Mouse (Mus musculus): Measurements from ENCODE around the gene Slfn14. TPM values are rescaled to one million over a fixed set of nuclear protein-coding genes. Genes with fewer than 3 reads are reported as not detected.
"Not testable (repeated sequence)": the region's sequence is repeated elsewhere in the genome, so short reads cannot be mapped to it uniquely, and the experiment has no call there.

Gene Slfn14
- polyA plus RNA-seq (2016; fragmentation: Nextera tagmentation; extraction: Ambion mirVana) = 0.15 and 0.19 TPM in 2 replicates

DNA sequence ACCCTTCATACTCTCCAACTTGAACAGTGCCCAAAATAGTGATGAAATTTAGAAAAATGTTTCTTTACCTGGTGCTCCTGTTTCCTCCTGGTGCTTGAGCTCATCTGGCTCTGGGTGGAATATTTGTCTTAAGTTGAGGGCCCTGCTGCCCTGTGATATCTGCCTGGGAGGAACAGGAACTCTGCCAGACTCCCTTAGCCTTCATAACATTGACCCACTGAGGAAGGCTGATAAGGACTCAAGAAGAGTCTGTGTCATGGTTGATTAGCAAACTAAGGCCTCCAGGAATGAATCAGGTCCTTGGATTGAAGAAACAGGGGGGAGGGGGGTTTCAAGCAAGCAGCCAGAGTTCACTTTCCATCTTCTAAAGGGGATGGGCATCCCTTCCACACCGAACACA lies at the start of gene Slfn14:
Slfn14 (minus strand) TSS at position 161 of the 400 bp plus-strand sequence.
- 86% methylated on average over 1 of the region's 1 CpGs for WGBS
- no peaks in the 10 kb centered on the region for H3K27me3 ChIP-seq (ENCODE audit: poor library complexity, severe bottlenecking)
- H3K4me1 ChIP-seq = peaks cover 7% of the 10 kb centered on the region
- no peaks in the 10 kb centered on the region for H3K36me3 ChIP-seq (replicated peaks)
- H3K9me3 ChIP-seq = no peaks in the 10 kb centered on the region
- DNase-seq (ENCODE audit: extremely low spot score, low spot score) = no peak
- H3K27ac ChIP-seq = no peak within 1 kb of the TSS
- no peak within 1 kb of the TSS for H3K4me3 ChIP-seq

DNA sequence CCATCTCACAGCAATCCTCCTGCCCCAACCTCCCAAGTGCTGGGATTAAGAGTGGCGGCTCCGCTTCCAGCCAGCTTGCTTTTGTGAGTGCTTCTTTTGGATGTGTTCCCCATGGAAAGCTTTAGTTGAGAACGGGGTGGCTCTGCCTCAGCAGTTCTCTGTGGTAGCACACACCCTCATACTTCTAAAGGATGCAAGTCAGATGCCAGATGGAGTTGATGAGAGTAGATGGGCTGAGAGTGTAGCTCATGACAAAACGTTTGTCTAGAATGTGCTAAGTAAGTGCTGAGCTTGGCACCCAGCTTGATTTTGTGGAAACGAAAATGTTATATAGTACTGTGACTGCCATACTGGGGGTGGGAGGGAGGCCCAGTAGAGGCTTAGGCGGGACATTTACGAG lies 49.3 kb upstream of the Slfn14 start:
- Histone ChIP-seq H3K4me1 (peaks cover 3% of the 10 kb centered on the region), H3K9me3 (no peaks in the 10 kb centered on the region), H3K27me3 (ENCODE audit: poor library complexity, severe bottlenecking) (no peaks in the 10 kb centered on the region), H3K36me3 (replicated peaks) (peaks cover 81% of the 10 kb centered on the region), H3K4me3 (no peak overlapping the region), H3K27ac (no peak overlapping the region)
- DNase-seq (ENCODE audit: extremely low spot score, low spot score) = no peak
- 92% methylated on average over 7 of the region's 7 CpGs for WGBS

DNA sequence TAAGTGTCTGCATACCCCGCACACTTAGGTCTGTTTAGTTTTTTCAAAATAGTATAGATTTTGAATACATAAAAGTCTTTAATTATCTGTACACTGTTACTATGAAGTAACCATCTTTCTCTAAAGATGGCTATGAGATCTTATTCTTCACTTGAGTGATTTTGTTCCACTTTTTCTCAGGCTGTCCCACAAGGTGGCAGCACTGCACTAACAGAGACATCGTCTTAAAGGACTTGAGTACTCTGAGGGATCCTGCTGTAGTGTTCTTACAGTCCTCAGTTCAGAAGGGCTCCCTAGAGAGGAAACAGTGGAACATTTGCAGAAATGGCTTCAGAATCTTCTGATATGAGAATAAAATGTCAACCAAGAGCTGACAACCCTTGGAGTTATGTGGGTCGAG lies 40.9 kb upstream of the Slfn14 start:
- Histone ChIP-seq H3K27me3 (ENCODE audit: poor library complexity, severe bottlenecking) (no peaks in the 10 kb centered on the region), H3K4me3 (no peak overlapping the region), H3K27ac (no peak overlapping the region), H3K4me1 (no peaks in the 10 kb centered on the region), H3K36me3 (replicated peaks) (peaks cover 74% of the 10 kb centered on the region), H3K9me3 (no peaks in the 10 kb centered on the region)
- WGBS = 61% methylated on average over 3 of the region's 3 CpGs
- DNase-seq (ENCODE audit: extremely low spot score, low spot score) = peak; percentile 17

DNA sequence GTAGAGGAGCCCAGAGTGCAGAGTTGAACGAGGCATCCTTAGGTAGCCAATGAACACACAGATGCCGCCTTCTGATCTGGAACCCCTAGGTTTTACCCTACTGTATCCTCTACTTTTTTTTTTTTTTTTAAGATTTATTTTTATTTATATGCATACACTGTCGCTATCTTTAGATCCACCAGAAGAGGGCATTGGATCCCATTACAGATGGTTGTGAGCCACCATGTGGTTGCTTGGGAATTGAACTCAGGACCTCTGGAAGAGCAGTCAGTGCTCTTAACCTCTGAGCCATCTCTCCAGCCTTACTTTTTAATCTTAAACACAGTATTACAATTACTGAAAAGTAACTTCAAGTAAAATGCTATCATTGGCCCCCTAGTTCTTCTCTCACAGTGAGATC lies 40.2 kb upstream of the Slfn14 start:
- not testable (repeated sequence) for H3K4me3 ChIP-seq; H3K27me3 ChIP-seq (ENCODE audit: poor library complexity, severe bottlenecking); H3K27ac ChIP-seq; H3K9me3 ChIP-seq; DNase-seq (ENCODE audit: extremely low spot score, low spot score); H3K4me1 ChIP-seq
- WGBS = 92% methylated on average over 3 of the region's 3 CpGs
- peaks cover 81% of the 10 kb centered on the region for H3K36me3 ChIP-seq (replicated peaks)

DNA sequence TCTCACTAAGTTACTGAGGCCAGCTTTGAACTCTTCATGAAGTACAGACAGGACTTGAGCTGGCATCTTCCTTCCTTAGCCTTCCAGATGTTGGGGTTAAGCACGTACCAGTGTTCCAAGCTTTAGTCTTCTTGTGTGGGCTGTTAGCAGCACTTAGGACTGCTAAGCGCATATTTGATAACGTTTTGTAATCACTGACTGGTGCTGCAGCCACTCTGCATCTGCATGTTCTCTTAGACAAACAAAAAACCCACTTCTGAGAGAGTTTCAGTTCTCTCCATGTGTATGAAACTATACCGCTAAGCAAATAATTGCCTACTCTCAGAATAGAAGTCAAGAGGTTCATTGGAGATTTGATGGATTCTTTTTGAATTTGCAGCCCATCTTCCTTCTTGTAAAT lies 32.5 kb upstream of the Slfn14 start:
- no peak for DNase-seq (ENCODE audit: extremely low spot score, low spot score)
- H3K36me3 ChIP-seq (replicated peaks) = peaks cover 89% of the 10 kb centered on the region
- 92% methylated on average over 4 of the region's 4 CpGs for WGBS
- H3K9me3 ChIP-seq = no peaks in the 10 kb centered on the region
- no peaks in the 10 kb centered on the region for H3K27me3 ChIP-seq (ENCODE audit: poor library complexity, severe bottlenecking)
- no peak overlapping the region for H3K27ac ChIP-seq
- H3K4me3 ChIP-seq = no peak overlapping the region
- no peaks in the 10 kb centered on the region for H3K4me1 ChIP-seq

DNA sequence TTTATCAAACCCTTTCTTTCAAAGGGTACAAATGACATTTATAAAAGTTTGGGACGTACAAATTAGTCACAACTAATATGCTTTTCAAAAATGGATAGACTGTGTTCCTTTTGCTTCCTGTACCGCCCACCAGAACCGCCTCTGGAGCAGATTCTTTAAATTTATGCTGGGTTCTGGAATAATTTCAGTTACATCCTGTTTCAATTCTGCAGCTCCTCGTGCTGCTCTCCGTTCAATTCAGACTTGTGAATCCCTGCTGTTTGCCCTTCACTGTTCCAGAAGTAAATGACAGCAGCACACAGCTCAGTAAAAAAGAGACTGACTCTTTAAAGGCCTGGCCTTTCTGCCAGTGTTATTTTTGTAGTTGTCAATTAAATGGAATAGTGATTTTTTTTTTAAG lies 25.9 kb upstream of the Slfn14 start:
- Histone ChIP-seq H3K27ac (no peak overlapping the region), H3K4me3 (no peak overlapping the region), H3K36me3 (replicated peaks) (peaks cover 67% of the 10 kb centered on the region), H3K9me3 (no peaks in the 10 kb centered on the region), H3K27me3 (ENCODE audit: poor library complexity, severe bottlenecking) (no peaks in the 10 kb centered on the region), H3K4me1 (no peaks in the 10 kb centered on the region)
- 88% methylated on average over 5 of the region's 5 CpGs for WGBS
- no peak for DNase-seq (ENCODE audit: extremely low spot score, low spot score)

DNA sequence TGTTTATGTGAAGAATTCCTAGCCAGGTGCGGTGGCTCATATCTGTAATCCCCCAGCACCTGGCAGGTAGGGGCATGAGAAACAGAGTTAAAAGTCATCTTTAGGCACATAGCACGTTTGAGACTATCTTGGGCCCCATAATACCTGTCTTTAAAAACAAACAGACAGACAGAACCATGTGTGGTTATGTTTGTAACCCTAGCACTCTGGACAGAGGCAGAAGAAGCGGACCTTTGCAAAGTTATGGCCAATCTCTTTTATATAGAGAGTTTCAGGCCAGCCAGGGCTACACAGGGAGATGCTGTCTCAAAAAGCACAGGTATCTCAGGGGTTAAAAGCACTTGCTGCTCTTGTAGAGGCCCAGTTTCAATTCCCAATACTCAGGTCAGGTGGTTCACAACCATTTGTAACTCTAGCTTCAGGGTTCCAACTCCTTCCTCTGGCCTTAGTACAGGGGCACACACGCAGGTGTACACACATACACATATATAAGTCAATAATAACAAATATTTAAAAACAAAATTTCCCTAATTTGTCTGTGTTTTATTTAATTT lies 20.3 kb upstream of the Slfn14 start:
- Histone ChIP-seq H3K4me1 (peaks cover 23% of the 10 kb centered on the region), H3K9me3 (no peaks in the 10 kb centered on the region), H3K4me3 (no peak overlapping the region), H3K27me3 (ENCODE audit: poor library complexity, severe bottlenecking) (no peaks in the 10 kb centered on the region), H3K27ac (no peak overlapping the region), H3K36me3 (replicated peaks) (peaks cover 25% of the 10 kb centered on the region)
- no peak for DNase-seq (ENCODE audit: extremely low spot score, low spot score)
- 84% methylated on average over 4 of the region's 4 CpGs for WGBS

DNA sequence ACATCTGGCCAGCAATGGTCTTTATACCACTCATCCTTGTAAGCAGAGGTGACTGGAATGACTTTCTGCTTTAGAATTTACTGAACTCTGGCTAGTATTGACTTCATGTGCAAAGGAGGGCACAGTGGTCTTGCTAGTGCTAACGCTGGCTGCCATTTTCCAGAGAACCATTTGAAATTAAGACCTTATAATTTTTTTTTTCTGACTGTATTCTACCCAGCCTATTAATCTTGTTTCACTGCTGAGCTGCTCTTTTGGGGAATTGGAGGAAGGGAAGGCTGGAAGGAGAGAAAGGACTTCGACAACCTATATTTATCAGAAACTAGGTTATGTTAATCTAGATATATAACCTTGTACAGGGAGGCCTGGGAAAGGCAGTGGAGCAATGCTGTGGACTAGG lies 18.0 kb upstream of the Slfn14 start:
- Histone ChIP-seq H3K4me3 (no peak overlapping the region), H3K4me1 (peaks cover 27% of the 10 kb centered on the region), H3K27ac (no peak overlapping the region), H3K27me3 (ENCODE audit: poor library complexity, severe bottlenecking) (no peaks in the 10 kb centered on the region), H3K36me3 (replicated peaks) (peaks cover 21% of the 10 kb centered on the region), H3K9me3 (no peaks in the 10 kb centered on the region)
- DNase-seq (ENCODE audit: extremely low spot score, low spot score) = no peak
- 99% methylated on average over 2 of the region's 2 CpGs for WGBS

DNA sequence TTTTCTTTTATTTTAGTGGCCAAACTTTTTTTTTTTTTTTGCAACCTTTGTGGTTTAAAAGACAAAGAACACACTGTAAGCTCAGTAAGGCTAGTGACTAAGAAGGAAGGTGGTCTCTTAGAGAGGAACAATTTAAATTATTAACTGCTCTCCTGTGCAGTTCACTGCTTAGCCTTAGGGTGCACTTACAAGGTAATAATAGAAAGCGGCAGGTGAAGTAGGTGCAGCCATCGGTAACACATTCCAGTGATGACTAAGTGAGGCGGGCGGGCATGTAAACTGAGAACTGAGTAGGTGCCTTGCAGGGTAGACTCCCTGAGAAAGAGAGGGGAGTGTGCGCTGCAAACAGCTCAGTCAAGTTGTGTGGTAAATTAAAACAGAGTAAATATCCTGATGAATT lies 17.2 kb upstream of the Slfn14 start:
- Histone ChIP-seq H3K36me3 (replicated peaks) (peaks cover 14% of the 10 kb centered on the region), H3K9me3 (no peaks in the 10 kb centered on the region), H3K4me1 (peaks cover 27% of the 10 kb centered on the region), H3K27ac (no peak overlapping the region), H3K27me3 (ENCODE audit: poor library complexity, severe bottlenecking) (no peaks in the 10 kb centered on the region), H3K4me3 (peak overlapping the region; percentile 98)
- WGBS = 74% methylated on average over 5 of the region's 5 CpGs
- no peak for DNase-seq (ENCODE audit: extremely low spot score, low spot score)

DNA sequence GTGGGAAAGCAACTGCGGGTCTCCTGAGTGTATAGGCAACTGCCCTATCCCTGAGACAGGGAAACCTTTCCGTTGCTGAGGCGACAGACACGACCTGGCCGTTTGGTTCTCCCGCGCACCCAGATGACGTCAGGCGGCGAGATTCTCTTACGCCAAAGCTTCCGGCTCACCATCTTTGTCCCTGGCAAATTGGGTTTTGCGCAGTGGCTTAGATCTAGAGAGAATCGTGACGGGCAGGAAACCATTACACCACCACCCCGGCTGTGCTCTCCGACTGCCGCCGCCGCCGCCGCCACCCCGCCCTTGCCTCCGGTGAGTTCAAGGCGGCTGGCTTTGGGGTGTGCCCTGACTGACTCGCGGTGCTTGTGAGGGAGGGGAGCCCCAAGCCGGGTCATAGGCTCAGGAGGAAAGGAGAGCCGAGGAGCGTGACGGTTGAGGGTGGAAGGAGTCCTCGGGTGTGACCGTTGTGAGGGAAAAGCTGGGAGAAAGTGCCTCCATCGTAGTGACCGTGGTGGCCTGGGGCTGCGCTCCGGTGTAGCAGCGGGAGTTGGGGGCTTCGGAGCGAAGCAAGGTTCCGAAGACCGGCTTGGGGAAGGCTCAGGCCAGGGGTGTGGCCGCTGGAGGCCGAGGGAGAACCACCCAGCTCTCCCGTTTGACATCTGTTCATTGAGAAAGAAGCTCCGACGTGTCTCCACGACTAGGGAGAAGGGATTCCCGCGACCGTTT lies 16.2 kb upstream of the Slfn14 start, which contains the start of gene Pex12:
Pex12 (minus strand) TSS at position 61 of the 726 bp plus-strand sequence.
- H3K36me3 ChIP-seq (replicated peaks) = peaks cover 6% of the 10 kb centered on the region; the same call in 1 of the 2 replicates
- under 1% methylated on average over 51 of the region's 51 CpGs for WGBS

DNA sequence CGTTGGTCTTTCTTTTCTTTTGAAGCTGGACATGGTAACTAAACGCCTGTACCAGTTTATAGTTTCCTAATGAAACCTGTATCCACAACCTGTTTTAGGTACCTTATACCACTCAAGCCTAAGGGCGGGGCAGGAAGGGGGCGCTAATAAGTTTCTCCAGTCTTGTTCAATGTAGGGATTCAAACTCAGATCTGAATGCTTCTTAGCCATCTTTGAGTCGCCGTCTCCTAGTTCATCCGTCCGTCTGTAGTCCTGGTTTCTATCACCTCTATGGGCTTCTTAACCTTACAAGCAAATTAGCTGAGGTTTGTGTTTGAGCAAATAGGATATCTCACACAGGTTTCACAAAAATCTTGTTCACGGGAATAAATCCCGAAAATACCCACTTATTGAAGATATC lies 15.6 kb upstream of the Slfn14 start:
- Histone ChIP-seq H3K4me1 (peaks cover 40% of the 10 kb centered on the region), H3K4me3 (peak overlapping the region; percentile 98), H3K9me3 (no peaks in the 10 kb centered on the region), H3K36me3 (replicated peaks) (peaks cover 12% of the 10 kb centered on the region), H3K27me3 (ENCODE audit: poor library complexity, severe bottlenecking) (no peaks in the 10 kb centered on the region), H3K27ac (peak overlapping the region; percentile 95)
- 9% methylated on average over 10 of the region's 10 CpGs for WGBS
- peak; percentile 22 for DNase-seq (ENCODE audit: extremely low spot score, low spot score)

More for the DNA sequence above, 16.2 kb upstream of the Slfn14 start, which contains the start of gene Pex12:
- Histone ChIP-seq H3K27ac (peak within 1 kb of the TSS; percentile 95), H3K27me3 (ENCODE audit: poor library complexity, severe bottlenecking) (no peaks in the 10 kb centered on the region), H3K4me3 (peak within 1 kb of the TSS; percentile 98), H3K9me3 (no peaks in the 10 kb centered on the region), H3K4me1 (peaks cover 35% of the 10 kb centered on the region)
- DNase-seq (ENCODE audit: extremely low spot score, low spot score) = peak; percentile 96

DNA sequence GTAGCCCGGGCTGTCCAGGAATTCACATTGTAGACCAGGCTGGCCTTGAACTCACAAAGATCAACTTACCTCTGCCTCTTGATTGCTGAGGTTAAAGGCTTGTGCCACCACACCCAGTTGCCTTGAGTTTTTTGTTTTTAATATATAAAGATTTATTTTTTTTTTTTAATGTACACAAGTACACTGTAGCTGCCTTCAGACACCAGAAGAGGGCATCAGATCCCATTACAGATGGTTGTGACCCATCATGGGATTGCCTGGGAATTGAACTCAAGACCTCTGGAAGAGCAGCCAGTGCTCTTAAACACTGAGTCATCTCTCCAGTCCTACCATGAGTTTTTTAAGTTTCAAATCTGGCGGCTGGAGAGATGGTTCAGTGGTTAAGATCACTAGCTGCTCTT lies 14.9 kb upstream of the Slfn14 start:
- Histone ChIP-seq H3K27me3 (ENCODE audit: poor library complexity, severe bottlenecking) (no peaks in the 10 kb centered on the region), H3K4me3 (peak overlapping the region; percentile 98; the same call in 1 of the 2 replicates), H3K36me3 (replicated peaks) (peaks cover 18% of the 10 kb centered on the region), H3K27ac (no peak overlapping the region), H3K9me3 (no peaks in the 10 kb centered on the region), H3K4me1 (peaks cover 42% of the 10 kb centered on the region)
- WGBS = 68% methylated on average over 2 of the region's 2 CpGs
- DNase-seq (ENCODE audit: extremely low spot score, low spot score) = no peak

DNA sequence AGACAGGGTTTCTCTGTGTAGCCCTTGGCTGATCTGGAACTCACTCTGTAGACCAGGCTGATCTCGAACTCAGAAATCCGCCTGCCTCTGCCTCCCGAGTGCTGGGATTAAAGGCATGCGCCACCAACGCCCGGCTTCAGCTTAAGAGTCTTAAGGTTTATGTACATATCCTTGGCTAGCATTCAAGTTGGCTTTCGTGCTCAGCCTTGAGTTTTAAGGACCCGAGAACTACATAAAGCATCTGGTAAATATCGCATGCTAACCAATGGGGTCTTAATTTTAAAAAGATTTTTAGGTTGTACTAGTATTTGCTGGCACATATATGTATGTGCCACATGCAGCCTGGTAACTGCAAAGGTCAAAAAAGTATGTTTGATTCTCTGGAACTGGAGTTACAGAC lies 13.2 kb upstream of the Slfn14 start:
- DNase-seq (ENCODE audit: extremely low spot score, low spot score) = no peak
- Histone ChIP-seq H3K27ac (no peak overlapping the region), H3K9me3 (no peaks in the 10 kb centered on the region), H3K27me3 (ENCODE audit: poor library complexity, severe bottlenecking) (no peaks in the 10 kb centered on the region), H3K4me3 (peak overlapping the region; percentile 85; the same call in 1 of the 2 replicates), H3K4me1 (peaks cover 40% of the 10 kb centered on the region), H3K36me3 (replicated peaks) (peaks cover 36% of the 10 kb centered on the region)
- 93% methylated on average over 9 of the region's 9 CpGs for whole genome bisulfite sequencing

All from forebrain, embryonic 10.5 days (tissue).